Mouse (Mus musculus): ENCODE results near the gene Hexa. TPM values are rescaled to one million over a fixed set of nuclear protein-coding genes. Genes with fewer than 3 reads are reported as not detected.

The Hexa gene
- total and polyA plus RNA-seq, 3 experiments, result 37.1 to 65.8 (median 38.0) TPM

DNA sequence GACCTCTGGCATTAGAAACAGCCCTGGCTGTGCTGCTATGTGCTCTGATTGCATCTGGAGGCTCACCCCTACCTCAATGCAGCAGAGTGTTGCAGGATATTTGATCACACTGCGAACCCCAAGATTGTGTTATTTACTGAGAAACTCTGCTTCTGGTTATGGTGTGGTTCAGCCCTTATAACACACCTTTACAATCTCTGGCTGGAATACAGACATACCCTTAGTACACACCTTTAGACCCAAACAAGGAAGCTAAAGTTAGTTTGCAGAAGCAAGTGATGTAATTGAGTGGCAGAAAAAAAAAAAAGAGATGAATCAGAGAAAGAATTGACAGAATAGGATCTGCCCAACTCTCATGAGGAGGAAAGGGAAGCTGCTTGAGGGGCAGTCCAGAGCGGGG, 71.6 kb downstream of the Hexa start:
- H3K36me3 ChIP-seq (replicated peaks in 1 of 2; ENCODE audit: control insufficient read depth in 1 of 2, insufficient read depth in 1 of 2, low read length in 1 of 2), result no peaks in the 10 kb centered on the region
- dilution Hi-C loops (cut with MboI; ENCODE audit: extremely low pct_ligation_motif_present, extremely low pct_unique_long_range_greater_than_20kb, low sequenced_read_pairs), result no loop called here
- no peak for DNase-seq (ENCODE audit: extremely low read depth)

More for the DNA sequence above, 71.6 kb downstream of the Hexa start:
- no peaks in the 10 kb centered on the region for H3K79me2 ChIP-seq (replicated peaks; ENCODE audit: control insufficient read depth, extremely low read depth, insufficient read depth, poor library complexity, severe bottlenecking)
- no peak overlapping the region for H3K27ac ChIP-seq (ENCODE audit: insufficient read depth, low read depth)
- 0 out of 4 replicates have a peak, but pooled peaks cover 0 to 2% of the 10 kb centered on the region in 2 experiments for H3K4me1 ChIP-seq (ENCODE audit: control insufficient read depth in 1 of 2, insufficient read depth in 2 of 2)
- no peak overlapping the region for H3K9ac ChIP-seq (ENCODE audit: insufficient read depth, low read depth)
- TF ChIP-seq CTCF (conservative IDR thresholded peaks at IDR 0.05 in 1 of 2, IDR thresholded peaks at IDR 0.05 in 1 of 2; ENCODE audit: low read depth in 2 of 2, low read length in 2 of 2), result no peak
- no peak for TF ChIP-seq CHD2 (IDR thresholded peaks at IDR 0.05; ENCODE audit: low read length)
- no peak for TF ChIP-seq SIN3A (IDR thresholded peaks at IDR 0.05; ENCODE audit: low read length)
- no peak for TF ChIP-seq RAD21 (IDR thresholded peaks at IDR 0.05; ENCODE audit: low read depth, low read length)
- no peak for TF ChIP-seq HCFC1 (IDR thresholded peaks at IDR 0.05; ENCODE audit: low read depth, low read length)
- no peak for TF ChIP-seq E2F4 (IDR thresholded peaks at IDR 0.05; ENCODE audit: insufficient replicate concordance, low read depth, low read length)
- no peak for TF ChIP-seq ZNF384 (IDR thresholded peaks at IDR 0.05; ENCODE audit: low read depth, low read length)
- no peaks in the 10 kb centered on the region for H3K9me3 ChIP-seq (replicated peaks; ENCODE audit: low read length)
- no peak overlapping the region for H3K4me2 ChIP-seq (ENCODE audit: insufficient read depth, low read depth, poor library complexity, severe bottlenecking)
- no peak overlapping the region for H3K4me3 ChIP-seq (replicated peaks in 1 of 3; ENCODE audit: low read depth in 2 of 3, low read length in 2 of 3, poor library complexity in 1 of 3)
- peaks cover 14% of the 10 kb centered on the region for H3K27me3 ChIP-seq (replicated peaks)
- in situ Hi-C loops (cut with MboI; ENCODE audit: low pct_ligation_motif_present, low pct_unique_long_range_greater_than_20kb, low sequenced_read_pairs), result no loop called here

Other genes starting within 250 kb of the Hexa start
- gene Adpgk, start 248.0 kb upstream of the Hexa start, total RNA-seq (2012; rRNA removed), result 41.3 and 45.2 TPM in 2 replicates
- gene Adpgk, start 248.0 kb upstream of the Hexa start, total RNA-seq (2014; rRNA removed), result 57.4 and 68.7 TPM in 2 replicates
- 43.6 and 48.4 TPM in 2 replicates for gene Adpgk, start 248.0 kb upstream of the Hexa start, polyA plus RNA-seq (2012; ENCODE audit: insufficient read length, low read depth)
- gene Bbs4, start 186.0 kb upstream of the Hexa start, total RNA-seq (2012; rRNA removed), result 2.6 TPM in 2 replicates
- gene Bbs4, start 186.0 kb upstream of the Hexa start, total RNA-seq (2014; rRNA removed), result 4.5 and 6.7 TPM in 2 replicates
- 3.8 and 4.0 TPM in 2 replicates for gene Bbs4, start 186.0 kb upstream of the Hexa start, polyA plus RNA-seq (2012; ENCODE audit: insufficient read length, low read depth)
- gene Arih1, start 52.9 kb upstream of the Hexa start, total RNA-seq (2012; rRNA removed), result 52.4 and 57.4 TPM in 2 replicates
- gene Arih1, start 52.9 kb upstream of the Hexa start, total RNA-seq (2014; rRNA removed), result 38.7 and 45.2 TPM in 2 replicates
- gene Arih1, start 52.9 kb upstream of the Hexa start, polyA plus RNA-seq (2012; ENCODE audit: insufficient read length, low read depth), result 68.7 and 70.9 TPM in 2 replicates
- gene Tmem202, start 307 bp downstream of the Hexa start, total RNA-seq (2012; rRNA removed), result 0.64 and 0.97 TPM in 2 replicates
- 0.20 TPM in 1 of 2 replicates, not detected in the other for gene Tmem202, start 307 bp downstream of the Hexa start, total RNA-seq (2014; rRNA removed)
- gene Tmem202, start 307 bp downstream of the Hexa start, polyA plus RNA-seq (2012; ENCODE audit: insufficient read length, low read depth), result not detected in 2 replicates
- not detected in 2 replicates for gene Celf6, start 38.4 kb downstream of the Hexa start, total RNA-seq (2012; rRNA removed)
- not detected in 2 replicates for gene Celf6, start 38.4 kb downstream of the Hexa start, total RNA-seq (2014; rRNA removed)
- not detected in 2 replicates for gene Celf6, start 38.4 kb downstream of the Hexa start, polyA plus RNA-seq (2012; ENCODE audit: insufficient read length, low read depth)
- gene Parp6, start 77.7 kb downstream of the Hexa start, total RNA-seq (2012; rRNA removed), result 3.6 and 4.4 TPM in 2 replicates
- gene Parp6, start 77.7 kb downstream of the Hexa start, total RNA-seq (2014; rRNA removed), result 5.6 and 5.7 TPM in 2 replicates
- 4.6 and 5.5 TPM in 2 replicates for gene Parp6, start 77.7 kb downstream of the Hexa start, polyA plus RNA-seq (2012; ENCODE audit: insufficient read length, low read depth)
- gene Pkm, start 116.8 kb downstream of the Hexa start, total RNA-seq (2012; rRNA removed), result 1,563 and 2,304 TPM in 2 replicates
- gene Pkm, start 116.8 kb downstream of the Hexa start, total RNA-seq (2014; rRNA removed), result 2,562 and 2,828 TPM in 2 replicates
- gene Pkm, start 116.8 kb downstream of the Hexa start, polyA plus RNA-seq (2012; ENCODE audit: insufficient read length, low read depth), result 1,827 and 1,949 TPM in 2 replicates
- gene Gramd2, start 140.6 kb downstream of the Hexa start, total RNA-seq (2012; rRNA removed), result not detected in 2 replicates
- gene Gramd2, start 140.6 kb downstream of the Hexa start, total RNA-seq (2014; rRNA removed), result 0.32 TPM in 1 of 2 replicates, not detected in the other
- gene Gramd2, start 140.6 kb downstream of the Hexa start, polyA plus RNA-seq (2012; ENCODE audit: insufficient read length, low read depth), result 0.23 and 0.61 TPM in 2 replicates
- 3.5 and 5.2 TPM in 2 replicates for gene Senp8, start 211.2 kb downstream of the Hexa start, total RNA-seq (2012; rRNA removed)
- 7.4 and 8.5 TPM in 2 replicates for gene Senp8, start 211.2 kb downstream of the Hexa start, total RNA-seq (2014; rRNA removed)
- 6.1 TPM in 2 replicates for gene Senp8, start 211.2 kb downstream of the Hexa start, polyA plus RNA-seq (2012; ENCODE audit: insufficient read length, low read depth)
- gene Myo9a, start 211.4 kb downstream of the Hexa start, total RNA-seq (2012; rRNA removed), result 1.7 and 2.0 TPM in 2 replicates
- 1.6 and 2.1 TPM in 2 replicates for gene Myo9a, start 211.4 kb downstream of the Hexa start, total RNA-seq (2014; rRNA removed)
- 1.7 and 2.6 TPM in 2 replicates for gene Myo9a, start 211.4 kb downstream of the Hexa start, polyA plus RNA-seq (2012; ENCODE audit: insufficient read length, low read depth)

Measured in CH12.LX (cell line).